Comparison of ENCODE assay signal across 12 mouse cellular contexts in the genomic region with DNA sequence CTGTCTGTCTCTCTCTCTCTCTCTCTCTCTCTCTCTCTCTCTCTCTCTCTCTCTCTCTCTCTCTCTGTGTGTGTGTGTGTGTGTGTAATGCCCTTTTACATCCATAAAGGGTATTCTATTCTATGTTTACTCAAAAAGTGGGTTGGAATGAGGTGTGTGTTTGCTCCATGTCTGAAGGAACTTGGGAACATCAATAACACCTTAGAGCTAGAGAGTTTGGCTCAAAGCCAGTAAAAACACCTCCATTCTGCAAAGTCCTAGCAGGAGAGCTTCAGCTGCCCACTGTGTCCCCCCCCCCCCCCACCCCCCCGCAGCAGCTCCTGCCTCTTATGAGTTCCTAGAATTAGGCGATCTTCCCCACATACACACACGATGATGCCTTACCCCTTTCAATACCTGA.
"Had no signal": no experiment of that assay in that cellular context is flagged by ENCODE, and none has a peak within 500 bp of the region (broad histone marks: within the 10 kb centered on the region; RNA-seq: fewer than 3 reads in every experiment).

No protein-coding gene starts in this region.

- H3K9ac ChIP-seq: limb, embryonic 15.5 days; liver, embryonic 12.5 days; neural tube, embryonic 15.5 days had no signal

- H3K4me3 ChIP-seq: limb, embryonic 15.5 days; liver, embryonic 12.5 days; myocyte; neural tube, embryonic 15.5 days had no signal

- H3K9me3 ChIP-seq: limb, embryonic 15.5 days; liver, embryonic 12.5 days; neural tube, embryonic 15.5 days had no signal

- H3K4me2 ChIP-seq: limb, embryonic 15.5 days; liver, embryonic 12.5 days; neural tube, embryonic 15.5 days had no signal

- H3K27ac ChIP-seq: limb, embryonic 15.5 days; liver, embryonic 12.5 days; neural tube, embryonic 15.5 days had no signal

- DNase-seq: kidney, adult 11 months; kidney, postnatal 14 days; left cerebral cortex, postnatal 4 days; midbrain, embryonic 14.5 days; right cerebral cortex, adult 18-20 months; right cerebral cortex, postnatal 25 days; thymus, adult 18-20 months; thymus, postnatal 14 days had no signal

- H3K27me3 ChIP-seq: limb, embryonic 15.5 days; neural tube, embryonic 15.5 days had no signal

- H3K36me3 ChIP-seq: limb, embryonic 15.5 days; liver, embryonic 12.5 days; neural tube, embryonic 15.5 days had no signal

- ATAC-seq: liver, embryonic 12.5 days had no signal
